7 mouse cellular contexts compared by ENCODE assay signal in genomic region chr11:69008182-69009121, GRCm38 (mm10). TPM values are rescaled to one million over a fixed set of nuclear protein-coding genes. Genes with fewer than 3 reads are reported as not detected.
DNase-seq lines count a peak whose midpoint lies in the region; ATAC-seq and TF ChIP-seq lines count a peak whose summit lies in the region.

Pfas (minus strand) TSS chr11:69008460.

- no peaks in the 10 kb centered on the region for H3K9me3 ChIP-seq in embryonic facial prominence, embryonic 12.5 days
- no peaks in the 10 kb centered on the region for H3K9me3 ChIP-seq in limb, embryonic 12.5 days
- no peaks in the 10 kb centered on the region for H3K9me3 ChIP-seq in midbrain, embryonic 15.5 days

- peak within 1 kb of the TSS; percentile 42; the same call in 1 of the 2 replicates for H3K27ac ChIP-seq in embryonic facial prominence, embryonic 12.5 days
- H3K27ac ChIP-seq in kidney, adult 2 months (ENCODE audit: insufficient read depth, low read depth, low read length), result no peak within 1 kb of the TSS
- peak within 1 kb of the TSS; percentile 59; the same call in 1 of the 2 replicates for H3K27ac ChIP-seq in limb, embryonic 12.5 days
- peak within 1 kb of the TSS; percentile 63 for H3K27ac ChIP-seq in midbrain, embryonic 15.5 days
- H3K27ac ChIP-seq in spleen, adult 2 months (ENCODE audit: insufficient read depth, low read length), result no peak within 1 kb of the TSS

- peaks cover 5% of the 10 kb centered on the region; the same call in 1 of the 2 replicates for H3K36me3 ChIP-seq in embryonic facial prominence, embryonic 12.5 days
- H3K36me3 ChIP-seq in kidney, adult 2 months (ENCODE audit: control insufficient read depth, insufficient read depth, low read length), result no peaks in the 10 kb centered on the region
- H3K36me3 ChIP-seq in limb, embryonic 12.5 days, result peaks cover 2% of the 10 kb centered on the region
- 0 out of 2 replicates have a peak, but pooled peaks cover 2% of the 10 kb centered on the region for H3K36me3 ChIP-seq in midbrain, embryonic 15.5 days (replicated peaks)
- no peaks in the 10 kb centered on the region for H3K36me3 ChIP-seq in spleen, adult 2 months (ENCODE audit: control insufficient read depth, insufficient read depth, low read length)

- TF ChIP-seq CTCF in kidney, adult 2 months (conservative IDR thresholded peaks at IDR 0.05; ENCODE audit: insufficient read depth, insufficient read length, low read depth, low read length), result no peak
- no peak for TF ChIP-seq CTCF in spleen, adult 2 months (IDR thresholded peaks at IDR 0.05; ENCODE audit: extremely low read depth, insufficient read depth, insufficient read length, insufficient replicate concordance)

- no peaks in the 10 kb centered on the region for H3K27me3 ChIP-seq in embryonic facial prominence, embryonic 12.5 days
- no peaks in the 10 kb centered on the region for H3K27me3 ChIP-seq in kidney, adult 2 months (replicated peaks; ENCODE audit: control insufficient read depth, insufficient read depth, low read length)
- H3K27me3 ChIP-seq in limb, embryonic 12.5 days, result no peaks in the 10 kb centered on the region
- H3K27me3 ChIP-seq in midbrain, embryonic 15.5 days (replicated peaks), result no peaks in the 10 kb centered on the region
- no peaks in the 10 kb centered on the region for H3K27me3 ChIP-seq in spleen, adult 2 months (ENCODE audit: control insufficient read depth, insufficient read depth, low read length)

- peak; percentile 93 for DNase-seq in adrenal gland, postnatal 25 days
- DNase-seq in heart, adult 18-20 months, result peak; percentile 87 to 91
- DNase-seq in kidney, adult 2 months, result peak; percentile 91
- peak; percentile 77 to 91 for DNase-seq in spleen, adult 2 months (ENCODE audit: low read depth in 1 of 2, low spot score in 2 of 2)

- peak; percentile 86 for ATAC-seq in embryonic facial prominence, embryonic 12.5 days (ENCODE audit: insufficient number of reproducible peaks, insufficient read depth, low FRiP score, low TSS enrichment)
- ATAC-seq in limb, embryonic 12.5 days (ENCODE audit: insufficient number of reproducible peaks, insufficient read depth, low FRiP score, low TSS enrichment, low read depth), result peak; percentile 69
- peak; percentile 83 for ATAC-seq in midbrain, embryonic 15.5 days (replicated peaks)

- H3K4me1 ChIP-seq in embryonic facial prominence, embryonic 12.5 days, result peaks cover 12% of the 10 kb centered on the region; the same call in 1 of the 2 replicates
- H3K4me1 ChIP-seq in kidney, adult 2 months (ENCODE audit: control insufficient read depth, insufficient read depth, low read length), result peaks cover 3% of the 10 kb centered on the region; the same call in 1 of the 2 replicates
- H3K4me1 ChIP-seq in limb, embryonic 12.5 days (replicated peaks), result peaks cover 12% of the 10 kb centered on the region
- peaks cover 15% of the 10 kb centered on the region for H3K4me1 ChIP-seq in midbrain, embryonic 15.5 days
- H3K4me1 ChIP-seq in spleen, adult 2 months (ENCODE audit: control insufficient read depth, insufficient read depth, insufficient read length), result peaks cover 2% of the 10 kb centered on the region

- peak within 1 kb of the TSS; percentile 63 for H3K9ac ChIP-seq in embryonic facial prominence, embryonic 12.5 days
- peak within 1 kb of the TSS; percentile 69 for H3K9ac ChIP-seq in limb, embryonic 12.5 days (replicated peaks)
- H3K9ac ChIP-seq in midbrain, embryonic 15.5 days, result peak within 1 kb of the TSS; percentile 54

- 8% methylated on average over 38 of the region's 38 CpGs for WGBS in embryonic facial prominence, embryonic 12.5 days
- WGBS in kidney, adult 2 months, result 10% methylated on average over 38 of the region's 38 CpGs
- WGBS in limb, embryonic 12.5 days, result 10% methylated on average over 38 of the region's 38 CpGs
- 10% methylated on average over 38 of the region's 38 CpGs for WGBS in midbrain, embryonic 15.5 days
- 9% methylated on average over 38 of the region's 38 CpGs for WGBS in spleen, adult 2 months

- peak within 1 kb of the TSS; percentile 70 for H3K4me3 ChIP-seq in embryonic facial prominence, embryonic 12.5 days
- peak within 1 kb of the TSS; percentile 64 for H3K4me3 ChIP-seq in kidney, adult 2 months (ENCODE audit: insufficient read depth, low read depth, low read length)
- peak within 1 kb of the TSS; percentile 67 for H3K4me3 ChIP-seq in limb, embryonic 12.5 days (replicated peaks)
- peak within 1 kb of the TSS; percentile 61 for H3K4me3 ChIP-seq in midbrain, embryonic 15.5 days
- H3K4me3 ChIP-seq in spleen, adult 2 months (ENCODE audit: extremely low read depth, insufficient read depth, insufficient read length), result peak within 1 kb of the TSS; percentile 85

- no peak for TF ChIP-seq POLR2A in kidney, adult 2 months (IDR thresholded peaks at IDR 0.05; ENCODE audit: low read depth, low read length)
- no peak for TF ChIP-seq POLR2A in spleen, adult 2 months (IDR thresholded peaks at IDR 0.05; ENCODE audit: low read depth, low read length)

- peak within 1 kb of the TSS; percentile 69 for H3K4me2 ChIP-seq in embryonic facial prominence, embryonic 12.5 days (replicated peaks)
- H3K4me2 ChIP-seq in limb, embryonic 12.5 days, result peak within 1 kb of the TSS; percentile 72
- peak within 1 kb of the TSS; percentile 58 for H3K4me2 ChIP-seq in midbrain, embryonic 15.5 days

RNA-seq across cellular contexts. Expression of gene Pfas, which starts in this region (rescaled TPM):
- total RNA-seq in adrenal gland, postnatal 25 days (2021), result 39.7 and 40.1 TPM in 2 replicates
- polyA plus RNA-seq in embryonic facial prominence, embryonic 12.5 days (2016; fragmentation: Nextera tagmentation; extraction: Ambion mirVana), result 44.0 and 44.3 TPM in 2 replicates
- total RNA-seq in heart, adult 18-20 months (2021), result 1 to 10 TPM; 5.4 to 6.2 TPM
- 17.2 and 18.4 TPM in 2 replicates for polyA plus RNA-seq in kidney, adult 2 months (2012; rRNA removed)
- polyA plus RNA-seq in limb, embryonic 12.5 days (2016; fragmentation: Nextera tagmentation; extraction: Ambion mirVana), result 45.7 and 48.5 TPM in 2 replicates
- polyA plus RNA-seq in midbrain, embryonic 15.5 days (2015; fragmentation: Nextera tagmentation; extraction: Ambion mirVana), result 16.9 and 18.7 TPM in 2 replicates
- 14.0 and 16.8 TPM in 2 replicates for polyA plus RNA-seq in spleen, adult 2 months (2012; rRNA removed)

Comparison
In these comparisons a context has a peak if more than half of its experiments do, and no peak if none do; other contexts are left out.
1. H3K27ac ChIP-seq: peak in embryonic facial prominence, embryonic 12.5 days (single experiment), limb, embryonic 12.5 days (single experiment) and midbrain, embryonic 15.5 days (single experiment); none in kidney, adult 2 months (single experiment) and spleen, adult 2 months (single experiment).
2. Peak in every context shown above with its lines, with median percentiles within 50 percentile points of each other: DNase-seq, ATAC-seq, H3K4me2 ChIP-seq, H3K4me3 ChIP-seq and H3K9ac ChIP-seq.